Mouse (Mus musculus) kidney, postnatal 14 days (tissue): ENCODE results near the gene Ociad1.
"Not testable (repeated sequence)": the region's sequence is repeated elsewhere in the genome, so short reads cannot be mapped to it uniquely, and the experiment has no call there.

Experiments
- DNase-seq: peaks from one replicate; pipeline ENCODE4 v3.0.0; 2022; ENCODE audit warnings: mixed read lengths

The Ociad1 gene

GRCm38 (mm10) chr5:73285470-73285978 is 7.1 kb upstream of the Ociad1 start:
- DNase-seq = no peak

GRCm38 (mm10) chr5:73286603-73287002 is 6.0 kb upstream of the Ociad1 start:
- DNase-seq = no peak

- no peak for DNase-seq
These were observed 2.7 kb upstream of the Ociad1 start for GRCm38 (mm10) chr5:73289900-73290299.

GRCm38 (mm10) chr5:73293458-73293827 is 859 bp downstream of the Ociad1 start:
- no peak for DNase-seq

- no peak for DNase-seq
These were observed 2.4 kb downstream of the Ociad1 start for GRCm38 (mm10) chr5:73295016-73295415.

- no peak for DNase-seq
These were observed 3.3 kb downstream of the Ociad1 start for GRCm38 (mm10) chr5:73295916-73296315.

GRCm38 (mm10) chr5:73301601-73302307 is 9.2 kb downstream of the Ociad1 start:
- DNase-seq = no peak

- DNase-seq = no peak
These were observed 11.9 kb downstream of the Ociad1 start for GRCm38 (mm10) chr5:73304507-73304906.

- DNase-seq = no peak
These were observed 13.9 kb downstream of the Ociad1 start for GRCm38 (mm10) chr5:73306486-73306885.

GRCm38 (mm10) chr5:73307297-73307696 is 14.7 kb downstream of the Ociad1 start:
- no peak for DNase-seq

GRCm38 (mm10) chr5:73309496-73309895 is 16.9 kb downstream of the Ociad1 start:
- DNase-seq = no peak

GRCm38 (mm10) chr5:73310401-73310800 is 17.8 kb downstream of the Ociad1 start:
- DNase-seq = no peak

GRCm38 (mm10) chr5:73311458-73311857 is 18.9 kb downstream of the Ociad1 start:
- no peak for DNase-seq

- no peak for DNase-seq
These were observed 21.0 kb downstream of the Ociad1 start for GRCm38 (mm10) chr5:73313591-73313990.

GRCm38 (mm10) chr5:73314654-73315053 is 22.1 kb downstream of the Ociad1 start:
- DNase-seq = no peak

- DNase-seq = no peak
These were observed 26.7 kb downstream of the Ociad1 start for GRCm38 (mm10) chr5:73319306-73319705.

GRCm38 (mm10) chr5:73322684-73323083 is 30.1 kb downstream of the Ociad1 start:
- not testable (repeated sequence) for DNase-seq

GRCm38 (mm10) chr5:73323602-73324001 is 31.0 kb downstream of the Ociad1 start:
- DNase-seq = no peak

GRCm38 (mm10) chr5:73324526-73325170 is 32.1 kb downstream of the Ociad1 start:
- DNase-seq = no peak

GRCm38 (mm10) chr5:73331002-73331401 is 38.4 kb downstream of the Ociad1 start:
- DNase-seq = no peak

GRCm38 (mm10) chr5:73336448-73336847 is 43.9 kb downstream of the Ociad1 start:
- no peak for DNase-seq

- peak; percentile 24 for DNase-seq
These were observed 45.6 kb downstream of the Ociad1 start for GRCm38 (mm10) chr5:73337961-73338831.

- no peak for DNase-seq
These were observed 46.2 kb downstream of the Ociad1 start for GRCm38 (mm10) chr5:73338832-73339163.
